Mouse (Mus musculus): ENCODE results near the gene Mesp1.

DNA sequence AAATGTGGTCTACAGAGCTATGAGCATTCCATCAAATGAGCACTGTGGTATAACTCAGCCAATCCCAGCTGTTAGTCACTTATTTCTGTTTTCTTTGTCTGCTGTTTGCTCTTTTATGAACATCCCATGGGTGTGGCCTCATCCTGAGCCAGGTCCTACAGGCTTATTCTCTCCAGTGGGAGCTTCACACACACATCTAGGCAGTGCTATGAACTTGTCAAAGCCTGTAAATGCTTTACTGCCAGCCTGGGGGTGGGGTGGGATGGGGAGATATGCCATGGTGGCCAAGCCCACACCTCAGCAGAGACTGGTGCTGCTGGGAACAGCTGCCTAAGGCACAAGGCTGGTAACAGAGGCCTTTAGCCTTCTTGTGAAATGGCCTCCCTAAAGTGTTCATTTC, 39.4 kb upstream of the Mesp1 start:
- TF ChIP-seq CTCF (IDR thresholded peaks at IDR 0.05; ENCODE audit: low read depth, low read length) (no peak), TAL1 (conservative IDR thresholded peaks at IDR 0.05; ENCODE audit: low read depth, low read length) (no peak)

Measured in G1E (cell line).